Mouse (Mus musculus): Measurements from ENCODE around the gene Cst10.

The Cst10 gene

GRCm38 (mm10) chr2:149404757-149405156 lies at the start of gene Cst10:
Gene Cst10, plus strand, starts transcription at chr2:149405057.
- DNase-seq (ENCODE audit: low read depth, low spot score): no peak

- no peak for DNase-seq (ENCODE audit: low read depth, low spot score)
Measured at GRCm38 (mm10) chr2:149392951-149393350, 11.9 kb upstream of the Cst10 start.

- DNase-seq (ENCODE audit: low read depth, low spot score): peak; percentile 45
Measured at GRCm38 (mm10) chr2:149422564-149422963, 17.7 kb downstream of the Cst10 start.
